ENCODE assay signal across 14 mouse cellular contexts in genomic region chr16:90303286-90303987, GRCm38 (mm10).
"Had no signal": no experiment of that assay in that cellular context is flagged by ENCODE, and none has a peak within 500 bp of the region (broad histone marks: within the 10 kb centered on the region; RNA-seq: fewer than 3 reads in every experiment).

No protein-coding gene starts in this region.

- H3K36me3 ChIP-seq: liver, embryonic 15.5 days; midbrain, embryonic 12.5 days; stomach, embryonic 15.5 days had no signal

- H3K27me3 ChIP-seq: midbrain, embryonic 12.5 days had no signal

- ATAC-seq: lung, postnatal 0 days; midbrain, embryonic 16.5 days had no signal

- H3K9ac ChIP-seq: liver, embryonic 15.5 days; midbrain, embryonic 12.5 days; stomach, embryonic 15.5 days had no signal

- DNase-seq: kidney, postnatal 10 days; kidney, postnatal 4 days; lung, adult 2 months; lung, postnatal 36 days; right cerebral cortex, postnatal 14 days; thymus, adult 2 months; thymus, postnatal 25 days had no signal

- H3K4me2 ChIP-seq: liver, embryonic 11.5 days; liver, embryonic 15.5 days; midbrain, embryonic 12.5 days; stomach, embryonic 15.5 days had no signal

- H3K27ac ChIP-seq: left cerebral cortex, adult 2 months; liver, embryonic 15.5 days; midbrain, embryonic 12.5 days; stomach, embryonic 15.5 days had no signal

- H3K4me3 ChIP-seq: left cerebral cortex, adult 2 months; liver, embryonic 15.5 days; midbrain, embryonic 12.5 days; stomach, embryonic 15.5 days had no signal

- H3K9me3 ChIP-seq: liver, embryonic 15.5 days; midbrain, embryonic 12.5 days; stomach, embryonic 15.5 days had no signal

- H3K4me1 ChIP-seq: liver, embryonic 15.5 days; stomach, embryonic 15.5 days had no signal
